Mouse (Mus musculus) kidney, adult 10 weeks (tissue): ENCODE results near the gene Nanos3. TPM values are rescaled to one million over a fixed set of nuclear protein-coding genes. Genes with fewer than 3 reads are reported as not detected.

Experiments
- polyA plus RNA-seq: library from polyadenylated mRNA; stranded (reverse); fragments of 350-450 nt; fragmentation: Illumina TruSeq; extraction: RNeasy Lipid Tissue Mini Kit (QIAGEN cat#74804); gene quantifications from one replicate; pipeline ENCODE4 v1.2.3, GENCODE M21; 2014; ENCODE audit warnings: low read depth, low replicate concordance

Gene Nanos3
- polyA plus RNA-seq = not detected

GRCm38 (mm10) chr8:84185117-84185516 is at the start of gene Nanos3:
Gene Nanos3 (minus strand): TSS chr8:84185217.

GRCm38 (mm10) chr8:84147769-84148530 is 37.1 kb downstream of the Nanos3 start, which contains the start of the genes Cc2d1a and 4930432K21Rik:
Gene Cc2d1a (minus strand): TSS chr8:84147936.
Gene 4930432K21Rik (plus strand): TSS chr8:84148025.

GRCm38 (mm10) chr8:84125656-84126055 is 59.4 kb downstream of the Nanos3 start, which contains the start of gene Podnl1:
Gene Podnl1 (plus strand): TSS chr8:84125989.

Other genes with a start within 250 kb of the Nanos3 start
- 0.36 TPM for gene Gm10644, start 230.0 kb downstream of the Nanos3 start, polyA plus RNA-seq
- gene Asf1b, start 229.7 kb downstream of the Nanos3 start, polyA plus RNA-seq = 0.65 TPM
- 18.3 TPM for gene Prkaca, start 212.2 kb downstream of the Nanos3 start, polyA plus RNA-seq
- gene Samd1, start 187.5 kb downstream of the Nanos3 start, polyA plus RNA-seq = 2.6 TPM
- gene 1700067K01Rik, start 183.7 kb downstream of the Nanos3 start, polyA plus RNA-seq = not detected
- gene 2210011C24Rik, start 173.0 kb downstream of the Nanos3 start, polyA plus RNA-seq = 17.9 TPM
- gene Palm3, start 163.7 kb downstream of the Nanos3 start, polyA plus RNA-seq = 8.4 TPM
- gene Il27ra, start 142.6 kb downstream of the Nanos3 start, polyA plus RNA-seq = not detected
- gene Rln3, start 140.2 kb downstream of the Nanos3 start, polyA plus RNA-seq = not detected
- 3.2 TPM for gene Gm10643, start 120.1 kb downstream of the Nanos3 start, polyA plus RNA-seq
- gene Rfx1, start 118.4 kb downstream of the Nanos3 start, polyA plus RNA-seq = 0.89 TPM
- gene Dcaf15, start 80.4 kb downstream of the Nanos3 start, polyA plus RNA-seq = 1.6 TPM
- not detected for gene Podnl1, start 59.2 kb downstream of the Nanos3 start, polyA plus RNA-seq
- 0.24 TPM for gene Cc2d1a, start 37.3 kb downstream of the Nanos3 start, polyA plus RNA-seq
- not detected for gene 4930432K21Rik, start 37.2 kb downstream of the Nanos3 start, polyA plus RNA-seq
- gene Zswim4, start 51.8 kb upstream of the Nanos3 start, polyA plus RNA-seq = not detected
- gene D8Ertd738e, start 64.5 kb upstream of the Nanos3 start, polyA plus RNA-seq = 2.1 TPM
- gene Mri1, start 72.1 kb upstream of the Nanos3 start, polyA plus RNA-seq = 1.8 TPM
- 0.32 TPM for gene Ccdc130, start 85.2 kb upstream of the Nanos3 start, polyA plus RNA-seq
- 0.24 TPM for gene Cacna1a, start 203.2 kb upstream of the Nanos3 start, polyA plus RNA-seq